Mouse (Mus musculus) intestine, embryonic 15.5 days (tissue): ENCODE results near the gene Nckipsd. TPM values are rescaled to one million over a fixed set of nuclear protein-coding genes. Genes with fewer than 3 reads are reported as not detected.

Experiments
- ATAC-seq: fragments of 200-750 bp; cut with Nextera tagmentation; 2 replicates; pipeline ENCODE4 v1.8.0; 2017; ENCODE audit warnings: moderate TSS enrichment, moderate library complexity
- H3K27ac ChIP-seq: fragments of 300-500 bp; sonication (generic); 2 replicates; pipeline ENCODE4 v1.5.1; 2015; ENCODE audit warnings: mild to moderate bottlenecking, inconsistent platforms
- H3K27me3 ChIP-seq: fragments of 300-500 bp; sonication (generic); replicated peaks from 2 replicates; pipeline ENCODE4 v1.6.1; 2015; ENCODE audit warnings: inconsistent platforms
- H3K36me3 ChIP-seq: fragments of 300-500 bp; sonication (generic); 2 replicates; pipeline ENCODE4 v1.6.1; 2015; ENCODE audit warnings: inconsistent platforms
- H3K4me1 ChIP-seq: fragments of 300-500 bp; sonication (generic); replicated peaks from 2 replicates; pipeline ENCODE4 v1.6.1; 2015; ENCODE audit warnings: inconsistent platforms
- H3K4me2 ChIP-seq: fragments of 300-500 bp; sonication (generic); replicated peaks from 2 replicates; pipeline ENCODE4 v1.6.1; 2015; ENCODE audit warnings: mild to moderate bottlenecking, inconsistent platforms
- H3K4me3 ChIP-seq: fragments of 300-500 bp; sonication (generic); replicated peaks from 2 replicates; pipeline ENCODE4 v1.5.1; 2015; ENCODE audit warnings: inconsistent platforms
- H3K9ac ChIP-seq: fragments of 300-500 bp; sonication (generic); 2 replicates; pipeline ENCODE4 v1.6.1; 2015; ENCODE audit warnings: inconsistent platforms
- H3K9me3 ChIP-seq: fragments of 300-500 bp; sonication (generic); 2 replicates; pipeline ENCODE4 v1.6.1; 2016; ENCODE audit warnings: inconsistent platforms
- WGBS: fragments of 180-500 bp; shearing (Covaris S2); methylation state at CpG from one replicate; pipeline ENCODE4 v1.1.7; 2015; 5-methylcytosine and 5-hydroxymethylcytosine counted together
- polyA plus RNA-seq: library from polyadenylated mRNA; unstranded; fragments of >200 nt; fragmentation: Nextera tagmentation; extraction: Ambion mirVana; gene quantifications from 2 replicates; pipeline ENCODE4 v1.2.1, GENCODE M21; 2015

Nckipsd gene
- 10.4 and 12.0 TPM in 2 replicates for polyA plus RNA-seq

DNA sequence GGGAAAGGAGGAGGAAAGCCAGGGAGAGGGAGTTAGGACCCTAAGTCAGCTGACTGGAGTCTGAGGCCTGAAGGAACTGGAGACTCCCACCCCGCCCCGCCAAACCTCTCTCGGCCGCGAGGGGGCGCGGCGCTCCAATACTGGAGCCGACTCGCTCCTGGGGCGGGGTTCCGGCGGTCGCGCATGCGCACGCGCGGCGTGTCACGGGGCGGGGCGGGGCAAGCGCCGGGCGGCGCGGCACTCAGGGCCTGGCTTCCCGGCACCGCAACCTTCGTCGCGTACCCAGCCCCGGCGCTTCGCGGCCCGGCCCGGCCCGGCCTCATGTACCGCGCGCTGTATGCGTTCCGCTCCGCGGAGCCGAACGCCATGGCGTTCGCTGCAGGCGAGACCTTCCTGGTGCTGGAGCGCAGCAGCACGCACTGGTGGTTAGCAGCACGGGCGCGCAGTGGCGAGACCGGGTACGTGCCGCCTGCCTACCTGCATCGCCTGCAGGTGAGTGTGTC, at the start of gene Nckipsd:
TSS of gene Nckipsd (plus strand) at position 206 of the 503 bp plus-strand sequence.
- Histone ChIP-seq H3K4me2 (peak within 1 kb of the TSS; percentile 85), H3K9me3 (no peaks in the 10 kb centered on the region), H3K4me3 (peak within 1 kb of the TSS; percentile 74), H3K9ac (peak within 1 kb of the TSS; percentile 81), H3K27ac (peak within 1 kb of the TSS; percentile 32; the same call in 1 of the 2 replicates), H3K4me1 (0 out of 2 replicates have a peak, but pooled peaks cover 8% of the 10 kb centered on the region), H3K36me3 (peaks cover 27% of the 10 kb centered on the region), H3K27me3 (no peaks in the 10 kb centered on the region)
- WGBS, result 0% methylated on average over 62 of the region's 62 CpGs
- peak; percentile 93 for ATAC-seq

DNA sequence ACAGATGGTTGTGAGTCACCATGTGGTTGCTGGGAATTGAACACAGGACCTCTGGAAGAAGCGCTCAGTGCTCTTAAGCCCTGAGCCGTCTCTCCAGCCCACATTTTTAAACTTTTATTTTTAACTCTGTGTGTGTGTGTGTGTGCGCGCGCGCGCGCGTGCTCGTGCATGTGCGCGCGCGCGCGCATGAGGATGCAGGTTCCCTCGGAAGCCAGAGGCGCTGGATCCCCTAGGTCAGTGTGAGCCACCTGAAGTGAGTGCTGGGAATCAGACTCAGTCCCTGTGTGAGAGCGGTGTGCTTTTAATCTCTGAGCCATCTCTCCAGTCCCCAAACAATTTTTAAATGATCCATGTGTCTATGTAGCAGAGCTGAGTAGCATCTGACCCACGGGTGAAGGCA, 49.0 kb upstream of the Nckipsd start:
- Histone ChIP-seq H3K27ac (no peak overlapping the region), H3K36me3 (no peaks in the 10 kb centered on the region), H3K4me3 (no peak overlapping the region), H3K9ac (no peak overlapping the region), H3K9me3 (no peaks in the 10 kb centered on the region), H3K4me1 (no peaks in the 10 kb centered on the region), H3K4me2 (no peak overlapping the region), H3K27me3 (no peaks in the 10 kb centered on the region)
- ATAC-seq, result no peak
- WGBS, result 97% methylated on average over 20 of the region's 20 CpGs

GRCm38 (mm10) chr9:108759805-108760204, 48.4 kb upstream of the Nckipsd start:
- Histone ChIP-seq H3K27me3 (no peaks in the 10 kb centered on the region), H3K9me3 (no peaks in the 10 kb centered on the region), H3K4me3 (no peak overlapping the region), H3K4me1 (no peaks in the 10 kb centered on the region), H3K27ac (no peak overlapping the region), H3K9ac (no peak overlapping the region), H3K4me2 (no peak overlapping the region), H3K36me3 (no peaks in the 10 kb centered on the region)
- ATAC-seq, result no peak
- 57% methylated on average over 2 of the region's 2 CpGs for WGBS

DNA sequence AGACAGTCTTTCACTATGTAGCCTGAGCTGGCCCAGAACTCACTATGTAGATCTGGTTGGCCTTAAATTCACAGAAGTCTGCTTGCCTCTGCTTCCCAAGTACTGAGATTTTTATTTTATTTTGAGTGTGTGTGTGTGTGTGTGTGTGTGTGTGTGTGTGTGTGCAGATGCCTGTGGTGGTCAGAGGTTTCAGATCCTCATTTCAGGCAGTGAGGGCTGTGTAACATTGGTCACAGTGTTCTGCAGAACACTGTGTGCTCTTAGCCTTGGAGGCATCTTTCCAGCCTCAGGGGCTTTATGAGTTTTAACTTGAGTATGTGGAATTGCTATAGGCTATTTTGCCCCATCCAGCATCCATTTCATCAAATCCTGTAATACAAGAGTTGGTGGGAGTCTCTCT, 46.6 kb upstream of the Nckipsd start:
- no peak for ATAC-seq
- H3K27me3 ChIP-seq, result no peaks in the 10 kb centered on the region

GRCm38 (mm10) chr9:108764971-108765370, 43.2 kb upstream of the Nckipsd start:
- H3K4me2 ChIP-seq, result no peak overlapping the region
- WGBS, result 67% methylated on average over 10 of the region's 10 CpGs
- H3K27ac ChIP-seq, result no peak overlapping the region
- H3K4me1 ChIP-seq, result no peaks in the 10 kb centered on the region
- H3K9me3 ChIP-seq, result no peaks in the 10 kb centered on the region
- no peaks in the 10 kb centered on the region for H3K27me3 ChIP-seq
- no peak for ATAC-seq
- no peak overlapping the region for H3K4me3 ChIP-seq
- no peaks in the 10 kb centered on the region for H3K36me3 ChIP-seq
- no peak overlapping the region for H3K9ac ChIP-seq

More for the DNA sequence above, 46.6 kb upstream of the Nckipsd start:
- no peaks in the 10 kb centered on the region for H3K36me3 ChIP-seq
- H3K9ac ChIP-seq, result no peak overlapping the region
- no peak overlapping the region for H3K4me3 ChIP-seq
- H3K4me2 ChIP-seq, result no peak overlapping the region
- no peak overlapping the region for H3K27ac ChIP-seq
- H3K4me1 ChIP-seq, result no peaks in the 10 kb centered on the region
- H3K9me3 ChIP-seq, result no peaks in the 10 kb centered on the region

DNA sequence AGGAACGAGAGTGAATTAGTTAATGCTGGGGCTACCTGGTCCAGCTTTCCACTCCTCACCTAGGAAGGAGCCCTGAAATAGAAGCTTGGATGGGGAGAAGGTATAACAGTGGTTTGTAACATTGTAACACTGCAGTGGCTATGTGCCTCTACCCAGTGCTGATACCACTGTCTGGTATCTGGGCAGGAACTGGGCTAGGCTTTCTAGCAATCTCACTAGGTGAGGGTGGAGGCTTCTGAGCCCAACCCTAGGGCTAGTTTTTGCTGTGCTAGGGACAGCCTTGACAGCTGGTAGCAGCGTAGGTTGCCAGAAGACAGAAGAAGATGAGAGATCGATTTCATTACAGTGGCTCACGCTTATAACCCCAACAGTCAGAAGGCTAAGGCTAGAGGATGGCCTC, 31.6 kb upstream of the Nckipsd start:
- 72% methylated on average over 4 of the region's 4 CpGs for WGBS
- H3K27me3 ChIP-seq, result no peaks in the 10 kb centered on the region
- no peaks in the 10 kb centered on the region for H3K9me3 ChIP-seq
- H3K36me3 ChIP-seq, result no peaks in the 10 kb centered on the region
- H3K4me3 ChIP-seq, result no peak overlapping the region
- no peak for ATAC-seq
- no peak overlapping the region for H3K27ac ChIP-seq
- no peak overlapping the region for H3K9ac ChIP-seq
- 0 out of 2 replicates have a peak, but pooled peaks cover 3% of the 10 kb centered on the region for H3K4me1 ChIP-seq
- H3K4me2 ChIP-seq, result no peak overlapping the region

- Histone ChIP-seq H3K4me3 (no peak overlapping the region), H3K4me2 (no peak overlapping the region), H3K27me3 (no peaks in the 10 kb centered on the region), H3K9me3 (no peaks in the 10 kb centered on the region), H3K4me1 (0 out of 2 replicates have a peak, but pooled peaks cover 3% of the 10 kb centered on the region), H3K27ac (no peak overlapping the region), H3K36me3 (no peaks in the 10 kb centered on the region), H3K9ac (no peak overlapping the region)
- 81% methylated on average over 4 of the region's 4 CpGs for WGBS
- no peak for ATAC-seq
Measured at GRCm38 (mm10) chr9:108777276-108777675, 30.9 kb upstream of the Nckipsd start.

DNA sequence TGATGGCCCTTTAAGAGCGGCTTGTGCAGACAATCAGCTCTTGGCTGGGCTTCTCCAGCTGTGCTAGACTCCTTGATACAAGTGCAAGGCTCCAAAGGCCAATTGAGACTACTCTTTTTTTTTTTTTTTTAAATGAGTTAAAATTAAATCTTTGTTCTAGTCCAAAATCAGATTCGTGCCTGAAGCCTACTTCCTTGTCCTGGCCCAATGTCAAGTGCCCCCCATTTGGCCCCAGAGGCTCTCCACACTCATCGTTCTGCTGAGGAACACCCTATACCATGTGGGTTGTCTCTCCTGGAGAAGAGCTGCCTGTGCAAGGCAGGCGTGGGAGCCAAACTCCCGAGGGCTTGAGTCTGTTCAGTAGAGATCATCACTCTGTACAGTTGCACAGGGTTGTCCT, 27.2 kb upstream of the Nckipsd start:
- H3K27me3 ChIP-seq, result no peaks in the 10 kb centered on the region
- H3K4me1 ChIP-seq, result peaks cover 11% of the 10 kb centered on the region
- no peak for ATAC-seq
- whole genome bisulfite sequencing, result 52% methylated on average over 5 of the region's 5 CpGs
- no peaks in the 10 kb centered on the region for H3K9me3 ChIP-seq
- no peak overlapping the region for H3K27ac ChIP-seq
- H3K9ac ChIP-seq, result no peak overlapping the region
- no peak overlapping the region for H3K4me3 ChIP-seq
- no peaks in the 10 kb centered on the region for H3K36me3 ChIP-seq
- H3K4me2 ChIP-seq, result no peak overlapping the region

GRCm38 (mm10) chr9:108781891-108782290, 26.3 kb upstream of the Nckipsd start:
- Histone ChIP-seq H3K36me3 (no peaks in the 10 kb centered on the region), H3K9ac (no peak overlapping the region), H3K9me3 (no peaks in the 10 kb centered on the region), H3K4me1 (peaks cover 18% of the 10 kb centered on the region), H3K27ac (0 out of 2 replicates have a peak overlapping the region, but pooled peaks have one; percentile 24), H3K4me2 (no peak overlapping the region), H3K27me3 (no peaks in the 10 kb centered on the region), H3K4me3 (no peak overlapping the region)
- WGBS, result 62% methylated on average over 4 of the region's 4 CpGs
- ATAC-seq, result peak; percentile 46

- H3K4me2 ChIP-seq, result peak overlapping the region; percentile 66
- ATAC-seq, result no peak
- H3K27ac ChIP-seq, result no peak overlapping the region
- H3K36me3 ChIP-seq, result no peaks in the 10 kb centered on the region
- 26% methylated on average over 9 of the region's 9 CpGs for WGBS
- peak overlapping the region; percentile 84 for H3K4me3 ChIP-seq
- H3K4me1 ChIP-seq, result peaks cover 23% of the 10 kb centered on the region
- peak overlapping the region; percentile 89; the same call in 1 of the 2 replicates for H3K9ac ChIP-seq
- H3K27me3 ChIP-seq, result no peaks in the 10 kb centered on the region
- H3K9me3 ChIP-seq, result no peaks in the 10 kb centered on the region
Measured at GRCm38 (mm10) chr9:108782836-108783547, 25.2 kb upstream of the Nckipsd start.

DNA sequence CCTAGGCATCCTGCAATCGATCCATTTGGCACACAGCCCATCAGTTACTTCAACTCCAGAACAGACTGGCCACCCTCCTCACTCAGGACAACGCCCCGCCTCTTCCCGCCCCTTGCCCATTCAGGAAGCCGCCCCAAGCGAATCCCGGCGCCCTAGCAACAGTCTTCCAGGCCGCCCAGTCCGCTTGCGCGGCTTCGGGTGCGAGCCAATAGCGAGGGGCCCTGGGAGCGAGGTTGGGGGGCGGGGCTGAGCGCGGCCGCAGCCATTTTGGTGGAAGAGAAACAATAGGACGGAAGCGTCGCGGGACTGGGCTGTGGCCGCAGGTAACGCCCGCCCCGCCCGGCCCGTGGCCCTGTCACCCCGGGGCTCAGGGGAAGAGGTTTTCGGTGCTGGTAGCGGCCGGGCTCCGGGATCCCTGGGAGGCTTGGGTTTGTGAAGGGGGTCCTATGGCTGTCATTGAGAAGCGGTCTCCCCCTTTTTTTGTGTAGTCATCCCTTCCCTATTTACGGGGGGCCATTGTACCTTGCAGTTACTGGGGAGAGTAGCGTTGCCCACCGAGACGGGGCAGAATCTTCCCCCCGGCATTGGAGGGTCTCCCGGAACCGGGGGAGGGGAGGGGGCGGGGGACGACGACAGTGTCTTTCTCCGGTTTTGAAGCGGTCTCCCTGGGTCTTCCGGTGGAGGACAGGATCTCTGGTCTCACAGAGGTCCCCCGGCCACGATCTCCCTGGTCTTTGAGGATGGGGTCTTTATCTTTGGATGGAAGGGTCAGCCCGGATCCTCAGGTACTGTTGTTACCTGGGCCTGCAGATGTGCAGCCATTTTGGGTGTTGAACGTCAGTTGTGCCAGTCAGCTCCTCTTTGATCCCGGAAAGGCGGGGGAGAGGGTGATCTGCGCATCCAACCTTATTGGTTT, 24.4 kb upstream of the Nckipsd start, which contains the start of gene Ip6k2:
TSS of gene Ip6k2 (plus strand) at position 249 of the 916 bp plus-strand sequence.
- peak within 1 kb of the TSS; percentile 89 for H3K9ac ChIP-seq
- peak within 1 kb of the TSS; percentile 83 for H3K27ac ChIP-seq
- WGBS, result under 1% methylated on average over 56 of the region's 56 CpGs
- peaks cover 31% of the 10 kb centered on the region for H3K4me1 ChIP-seq
- no peaks in the 10 kb centered on the region for H3K9me3 ChIP-seq
- H3K4me2 ChIP-seq, result peak within 1 kb of the TSS; percentile 66
- H3K27me3 ChIP-seq, result no peaks in the 10 kb centered on the region
- peak within 1 kb of the TSS; percentile 84 for H3K4me3 ChIP-seq
- peak; percentile 98 for ATAC-seq
- 0 out of 2 replicates have a peak, but pooled peaks cover 1% of the 10 kb centered on the region for H3K36me3 ChIP-seq

GRCm38 (mm10) chr9:108785416-108785815, 22.8 kb upstream of the Nckipsd start:
- Histone ChIP-seq H3K4me2 (peak overlapping the region; percentile 66), H3K9ac (no peak overlapping the region), H3K4me1 (peaks cover 31% of the 10 kb centered on the region), H3K27ac (no peak overlapping the region), H3K27me3 (no peaks in the 10 kb centered on the region), H3K4me3 (0 out of 2 replicates have a peak overlapping the region, but pooled peaks have one; percentile 84), H3K9me3 (no peaks in the 10 kb centered on the region), H3K36me3 (0 out of 2 replicates have a peak, but pooled peaks cover 2% of the 10 kb centered on the region)
- ATAC-seq, result no peak
